Mouse (Mus musculus) kidney, postnatal 14 days (tissue): ENCODE measurements around the gene Celsr2.

Source experiments
- DNase-seq: peaks from one replicate; pipeline ENCODE4 v3.0.0; 2022; ENCODE audit warnings: mixed read lengths

Celsr2 gene

GRCm38 (mm10) chr3:108372691-108373090 is 42.7 kb downstream of the Celsr2 start:
- no peak for DNase-seq

- no peak for DNase-seq
Measured at GRCm38 (mm10) chr3:108372274-108372673, 43.1 kb downstream of the Celsr2 start.

- no peak for DNase-seq
Measured at GRCm38 (mm10) chr3:108368721-108369120, 46.6 kb downstream of the Celsr2 start.

GRCm38 (mm10) chr3:108367828-108368227 is 47.5 kb downstream of the Celsr2 start:
- no peak for DNase-seq

GRCm38 (mm10) chr3:108367173-108367572 is 48.2 kb downstream of the Celsr2 start:
- no peak for DNase-seq

GRCm38 (mm10) chr3:108364270-108364995 is 50.9 kb downstream of the Celsr2 start, which contains the start of gene Mybphl:
Gene Mybphl (plus strand): TSS chr3:108364911.
- DNase-seq: no peak

- DNase-seq: no peak
Measured at GRCm38 (mm10) chr3:108363626-108364025, 51.7 kb downstream of the Celsr2 start.

- DNase-seq: peak; percentile 17
Measured at GRCm38 (mm10) chr3:108360894-108361293, 54.5 kb downstream of the Celsr2 start.

- no peak for DNase-seq
Measured at GRCm38 (mm10) chr3:108358445-108358844, 56.9 kb downstream of the Celsr2 start.

- no peak for DNase-seq
Measured at GRCm38 (mm10) chr3:108357051-108357450, 58.3 kb downstream of the Celsr2 start.

GRCm38 (mm10) chr3:108355245-108355644 is 60.1 kb downstream of the Celsr2 start:
- no peak for DNase-seq

- DNase-seq: no peak
Measured at GRCm38 (mm10) chr3:108348376-108348775, 67.0 kb downstream of the Celsr2 start.

- DNase-seq: no peak
Measured at GRCm38 (mm10) chr3:108345855-108346254, 69.5 kb downstream of the Celsr2 start.

- no peak for DNase-seq
Measured at GRCm38 (mm10) chr3:108342185-108342584, 73.2 kb downstream of the Celsr2 start.

- DNase-seq: no peak
Measured at GRCm38 (mm10) chr3:108341040-108341439, 74.3 kb downstream of the Celsr2 start.
